Mouse (Mus musculus): ENCODE measurements around the gene Fam169a.
"Not testable (repeated sequence)": the region's sequence is repeated elsewhere in the genome, so short reads cannot be mapped to it uniquely, and the experiment has no call there.

The Fam169a gene

GRCm38 (mm10) chr13:97066649-97067550 lies at the start of gene Fam169a:
Gene Fam169a, plus strand, starts transcription at chr13:97067286.
- DNase-seq (ENCODE audit: low read depth) = no peak

- DNase-seq (ENCODE audit: low read depth) = no peak
Measured at GRCm38 (mm10) chr13:97017711-97018110, 49.4 kb upstream of the Fam169a start.

GRCm38 (mm10) chr13:97020122-97020521 lies 47.0 kb upstream of the Fam169a start:
- no peak for DNase-seq (ENCODE audit: low read depth)

GRCm38 (mm10) chr13:97021906-97022305 lies 45.2 kb upstream of the Fam169a start:
- no peak for DNase-seq (ENCODE audit: low read depth)

- DNase-seq (ENCODE audit: low read depth) = no peak
Measured at GRCm38 (mm10) chr13:97030075-97030474, 37.0 kb upstream of the Fam169a start.

- no peak for DNase-seq (ENCODE audit: low read depth)
Measured at GRCm38 (mm10) chr13:97034262-97034661, 32.8 kb upstream of the Fam169a start, which contains the start of gene 1700029F12Rik. Gene 1700029F12Rik, minus strand, starts transcription at chr13:97034362.

- DNase-seq (ENCODE audit: low read depth) = no peak
Measured at GRCm38 (mm10) chr13:97051158-97051557, 15.9 kb upstream of the Fam169a start.

- peak; percentile 63 for DNase-seq (ENCODE audit: low read depth)
Measured at GRCm38 (mm10) chr13:97052667-97053066, 14.4 kb upstream of the Fam169a start.

- DNase-seq (ENCODE audit: low read depth) = no peak
Measured at GRCm38 (mm10) chr13:97053844-97054243, 13.2 kb upstream of the Fam169a start.

- DNase-seq (ENCODE audit: low read depth) = no peak
Measured at GRCm38 (mm10) chr13:97057817-97058216, 9.3 kb upstream of the Fam169a start.

GRCm38 (mm10) chr13:97059746-97060145 lies 7.3 kb upstream of the Fam169a start:
- DNase-seq (ENCODE audit: low read depth) = no peak

- DNase-seq (ENCODE audit: low read depth) = no peak
Measured at GRCm38 (mm10) chr13:97060331-97060730, 6.8 kb upstream of the Fam169a start.

- no peak for DNase-seq (ENCODE audit: low read depth)
Measured at GRCm38 (mm10) chr13:97062151-97062550, 4.9 kb upstream of the Fam169a start.

- no peak for DNase-seq (ENCODE audit: low read depth)
Measured at GRCm38 (mm10) chr13:97063431-97063830, 3.7 kb upstream of the Fam169a start.

- peak; percentile 21 for DNase-seq (ENCODE audit: low read depth)
Measured at GRCm38 (mm10) chr13:97064413-97064812, 2.7 kb upstream of the Fam169a start.

GRCm38 (mm10) chr13:97064844-97065621 lies 2.1 kb upstream of the Fam169a start:
- DNase-seq (ENCODE audit: low read depth) = not testable (repeated sequence)

GRCm38 (mm10) chr13:97067691-97068090 lies 605 bp downstream of the Fam169a start:
- DNase-seq (ENCODE audit: low read depth) = no peak

- DNase-seq (ENCODE audit: low read depth) = no peak
Measured at GRCm38 (mm10) chr13:97068151-97068550, 1.1 kb downstream of the Fam169a start.

- no peak for DNase-seq (ENCODE audit: low read depth)
Measured at GRCm38 (mm10) chr13:97070931-97071625, 4.0 kb downstream of the Fam169a start.

GRCm38 (mm10) chr13:97071626-97072241 lies 4.6 kb downstream of the Fam169a start:
- DNase-seq (ENCODE audit: low read depth) = peak; percentile 13

GRCm38 (mm10) chr13:97073497-97073896 lies 6.4 kb downstream of the Fam169a start:
- no peak for DNase-seq (ENCODE audit: low read depth)

GRCm38 (mm10) chr13:97077556-97077955 lies 10.5 kb downstream of the Fam169a start:
- DNase-seq (ENCODE audit: low read depth) = no peak

Measured in induced T-regulatory cell, adult 2 months (primary cell).